Mouse (Mus musculus) spleen, adult 2 months (tissue): ENCODE measurements at regions not wholly inside any gene's neighbourhood (a gene's known extent, or its start where the extent isn't known, plus 50 kb on each side); places are given as distances from the start of the nearest gene placed in this dataset.

Experiments
- CTCF ChIP-seq: fragments of 200-500 bp; IDR thresholded peaks from 2 replicates; pipeline ENCODE4 v1.5.1; 2011; ENCODE audit warnings: mild to moderate bottlenecking, inconsistent platforms; ENCODE audit not compliant: insufficient read depth, insufficient read length, insufficient replicate concordance; ENCODE audit errors: extremely low read depth
- POLR2A ChIP-seq: fragments of 200-500 bp; IDR thresholded peaks from 2 replicates; pipeline ENCODE4 v1.6.1; 2011; ENCODE audit warnings: low read depth, low read length, inconsistent platforms

DNA sequence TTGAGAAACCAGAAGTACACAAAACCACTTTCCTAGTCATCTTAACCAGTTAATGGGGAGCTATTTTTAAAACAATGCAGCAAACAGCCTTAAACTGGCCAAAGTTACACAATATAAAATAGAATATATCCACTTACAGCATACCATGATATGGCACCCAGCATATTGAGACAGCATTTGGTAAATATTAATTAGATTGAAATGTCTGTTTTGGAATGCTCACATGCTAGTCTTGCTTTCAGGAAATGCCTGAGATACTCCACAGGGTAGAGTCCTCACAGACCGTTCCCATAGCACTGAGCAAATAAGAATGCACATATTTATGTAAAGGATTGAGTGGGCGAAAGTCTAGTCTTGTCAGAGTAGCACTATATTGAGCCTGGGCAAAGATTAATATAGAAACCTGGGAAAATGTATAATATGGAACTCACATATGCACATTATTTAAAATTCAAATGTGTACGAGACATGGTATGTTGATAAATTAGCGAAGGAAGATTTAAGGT is 185.1 kb upstream of the Vegfc start:
- TF ChIP-seq CTCF = no peak
- TF ChIP-seq POLR2A = no peak
